Mouse (Mus musculus): ENCODE results near the gene Col18a1.

DNA sequence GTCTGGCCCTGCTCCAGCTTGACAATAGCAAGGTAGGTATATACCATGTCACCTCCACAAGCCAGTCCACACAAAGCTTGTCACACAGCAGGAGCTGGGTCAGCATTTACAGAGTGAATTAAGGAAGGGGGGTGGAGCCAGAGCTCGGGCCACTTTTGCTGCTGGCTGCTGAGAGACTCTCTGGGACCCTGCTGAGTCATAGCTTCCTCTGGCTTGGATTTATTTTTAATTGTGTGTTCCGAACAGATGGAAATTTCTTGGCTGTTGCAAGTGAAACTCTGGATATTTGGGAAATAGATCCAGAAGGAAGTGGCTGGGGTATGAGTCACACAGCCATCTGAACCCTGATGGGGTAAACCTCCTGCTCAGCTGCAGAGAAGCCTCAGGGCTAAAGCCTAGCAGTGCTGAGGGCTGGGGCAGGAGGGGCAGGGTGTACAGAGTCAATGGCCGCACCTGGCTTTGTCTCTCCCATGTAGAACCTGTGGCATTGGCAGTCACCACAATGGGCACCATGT lies 40.3 kb upstream of the Col18a1 start:
- TF ChIP-seq CTCF (IDR thresholded peaks at IDR 0.05; ENCODE audit: control insufficient read depth, insufficient read depth, low read length) = no peak
- no peak for TF ChIP-seq POLR2A (IDR thresholded peaks at IDR 0.05; ENCODE audit: borderline replicate concordance, control insufficient read depth, low read depth, low read length)

Data from bone marrow, adult 2 months (tissue).